Mouse (Mus musculus) hindbrain, embryonic 14.5 days (tissue): ENCODE results near the gene Gga1. TPM values are rescaled to one million over a fixed set of nuclear protein-coding genes. Genes with fewer than 3 reads are reported as not detected.
A peak's percentile ranks its signal among the peaks of the same experiment; 100 is the strongest.

Source experiments
- ATAC-seq: fragments of 200-750 bp; cut with Nextera tagmentation; 2 replicates; pipeline ENCODE4 v1.8.0; 2017; ENCODE audit warnings: moderate number of reproducible peaks, mild to moderate bottlenecking, moderate TSS enrichment, moderate library complexity; ENCODE audit not compliant: low FRiP score
- DNase-seq: peaks from one replicate; pipeline ENCODE4 v3.0.0-alpha.2; 2015; ENCODE audit warnings: low spot score
- H3K27ac ChIP-seq: fragments of 300-500 bp; sonication (generic); 2 replicates; pipeline ENCODE4 v1.5.1; 2014; ENCODE audit warnings: mild to moderate bottlenecking, moderate library complexity
- H3K27me3 ChIP-seq: fragments of 300-500 bp; sonication (generic); 2 replicates; pipeline ENCODE4 v1.6.1; 2014; ENCODE audit warnings: mild to moderate bottlenecking, low read length, mixed read lengths; ENCODE audit not compliant: control insufficient read depth, insufficient read depth
- H3K36me3 ChIP-seq: fragments of 300-500 bp; sonication (generic); replicated peaks from 2 replicates; pipeline ENCODE4 v1.6.1; 2014; ENCODE audit not compliant: control insufficient read depth, insufficient read depth
- H3K4me1 ChIP-seq: fragments of 300-500 bp; sonication (generic); replicated peaks from 2 replicates; pipeline ENCODE4 v1.6.1; 2014; ENCODE audit warnings: antibody characterized with exemption, low read length, mixed read lengths; ENCODE audit not compliant: control insufficient read depth, insufficient read depth
- H3K4me2 ChIP-seq: fragments of 300-500 bp; sonication (generic); replicated peaks from 2 replicates; pipeline ENCODE4 v1.6.1; 2014; ENCODE audit warnings: mild to moderate bottlenecking, moderate library complexity
- H3K4me3 ChIP-seq: fragments of 300-500 bp; sonication (generic); replicated peaks from 2 replicates; pipeline ENCODE4 v1.5.1; 2014; ENCODE audit warnings: mild to moderate bottlenecking, low read length
- H3K9ac ChIP-seq: fragments of 300-500 bp; sonication (generic); 2 replicates; pipeline ENCODE4 v1.6.1; 2014
- H3K9me3 ChIP-seq: fragments of 300-500 bp; sonication (generic); 2 replicates; pipeline ENCODE4 v1.6.1; 2016; ENCODE audit warnings: low read length; ENCODE audit not compliant: control insufficient read depth
- WGBS: fragments of 180-500 bp; shearing (Covaris S2); extraction: QIAGEN DNeasy Blood & Tissue Kit; methylation state at CpG from one replicate; pipeline ENCODE4 v1.1.7; 2014; 5-methylcytosine and 5-hydroxymethylcytosine counted together
- polyA plus RNA-seq: library from polyadenylated mRNA; unstranded; fragments of >200 nt; fragmentation: Nextera tagmentation; extraction: Ambion mirVana; gene quantifications from 2 replicates; pipeline ENCODE4 v1.2.1, GENCODE M21; 2014

Gga1 gene
- polyA plus RNA-seq: 40.1 and 43.0 TPM in 2 replicates

DNA sequence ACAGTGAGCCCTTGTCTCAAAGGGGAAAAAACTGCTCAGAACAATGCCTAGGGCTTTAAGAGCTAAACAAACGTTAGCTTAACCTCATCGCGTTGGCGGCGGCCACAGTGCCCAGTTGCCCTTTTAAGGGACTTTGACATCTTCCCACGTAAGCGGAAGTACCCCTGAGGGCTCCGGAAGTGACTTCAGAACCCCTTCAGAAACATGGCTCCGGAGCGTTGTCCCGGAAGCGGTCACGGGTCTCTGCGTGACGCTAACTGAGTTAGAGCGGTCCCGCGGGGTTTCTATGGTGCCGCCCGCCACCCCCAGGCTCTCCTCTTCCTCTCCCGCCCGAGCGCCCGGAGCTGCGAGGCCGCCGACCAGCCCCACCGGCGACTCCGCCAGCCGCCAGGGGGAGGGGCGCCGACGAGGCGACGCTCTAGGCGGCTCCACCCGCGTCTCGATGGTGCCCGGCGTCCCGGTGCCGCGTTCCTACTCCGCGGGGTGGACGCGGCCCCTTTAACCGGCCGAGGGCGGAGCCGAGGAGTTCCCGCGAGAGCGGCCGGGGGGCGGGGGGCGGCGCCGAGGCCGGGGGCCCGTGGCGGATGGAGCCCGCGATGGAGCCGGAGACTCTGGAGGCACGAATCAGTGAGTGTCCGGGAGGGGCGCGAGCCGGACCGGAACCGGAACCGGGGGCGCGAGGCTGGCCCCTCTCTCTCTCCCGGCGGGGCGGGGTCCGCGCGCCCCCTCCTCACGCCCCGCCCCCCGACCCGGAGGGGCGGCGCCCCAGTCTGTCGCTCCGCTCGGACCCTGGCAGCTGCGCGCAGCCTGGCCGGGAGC lies at the start of gene Gga1:
TSS of gene Gga1 (plus strand) at position 200 of the 819 bp plus-strand sequence.
- H3K36me3 ChIP-seq: peaks cover 26% of the 10 kb centered on the region
- H3K4me1 ChIP-seq: peaks cover 23% of the 10 kb centered on the region
- peak within 1 kb of the TSS; percentile 99 for H3K27ac ChIP-seq
- H3K9me3 ChIP-seq: no peaks in the 10 kb centered on the region
- H3K9ac ChIP-seq: peak within 1 kb of the TSS; percentile 82
- H3K27me3 ChIP-seq: no peaks in the 10 kb centered on the region
- peak; percentile 98 for DNase-seq
- WGBS: 1% methylated on average over 54 of the region's 95 CpGs
- ATAC-seq: peak; percentile 90
- peak within 1 kb of the TSS; percentile 69 for H3K4me3 ChIP-seq
- peak within 1 kb of the TSS; percentile 87 for H3K4me2 ChIP-seq

DNA sequence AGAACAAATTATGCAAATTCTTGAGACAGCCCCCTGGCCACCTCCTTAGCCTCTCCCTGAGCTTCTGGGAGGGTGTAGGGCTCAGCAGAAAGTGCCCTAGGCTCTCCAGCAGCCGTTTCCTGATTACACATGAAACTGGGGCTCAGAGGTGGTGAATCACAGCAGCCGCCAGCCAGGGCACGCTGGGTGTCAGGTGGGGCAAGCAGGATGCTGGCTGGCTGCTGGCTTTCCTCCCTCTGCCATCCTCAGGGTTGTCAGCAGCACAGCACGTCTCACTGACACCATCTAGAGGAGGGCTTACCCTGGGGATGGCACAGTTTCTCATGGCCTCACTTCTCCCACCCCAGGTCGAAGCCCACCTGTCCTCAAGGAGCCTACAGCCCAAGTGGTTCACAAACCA lies 48.7 kb upstream of the Gga1 start:
- Histone ChIP-seq H3K4me1 (peaks cover 4% of the 10 kb centered on the region; the same call in 1 of the 2 replicates), H3K4me3 (no peak overlapping the region), H3K27me3 (peaks cover 8% of the 10 kb centered on the region; the same call in 1 of the 2 replicates), H3K36me3 (no peaks in the 10 kb centered on the region), H3K27ac (no peak overlapping the region), H3K9me3 (no peaks in the 10 kb centered on the region), H3K9ac (no peak overlapping the region), H3K4me2 (no peak overlapping the region)
- no peak for ATAC-seq
- 20% methylated on average over 5 of the region's 5 CpGs for WGBS
- DNase-seq: no peak

DNA sequence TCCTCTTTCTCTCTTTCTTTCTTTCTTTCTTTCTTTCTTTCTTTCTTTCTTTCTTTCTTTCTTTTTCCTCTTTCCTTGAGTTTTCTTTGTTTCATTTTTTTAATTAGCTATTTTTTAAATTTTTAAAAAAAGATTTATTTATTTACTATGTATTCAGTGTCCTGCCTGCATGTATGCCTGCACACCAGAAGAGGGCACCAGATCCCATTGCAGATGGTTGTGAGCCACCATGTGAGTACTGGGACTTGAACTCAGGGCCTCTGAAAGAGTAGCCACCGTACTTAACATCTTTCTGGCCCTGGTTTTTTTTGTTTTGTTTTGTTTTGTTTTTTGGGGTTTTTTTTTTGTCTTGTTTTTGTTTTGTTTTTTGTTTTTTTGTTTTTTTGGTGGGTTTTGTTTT lies 47.4 kb upstream of the Gga1 start:
- no peak for ATAC-seq
- Histone ChIP-seq H3K4me2 (no peak overlapping the region), H3K27me3 (peaks cover 8% of the 10 kb centered on the region; the same call in 1 of the 2 replicates), H3K36me3 (no peaks in the 10 kb centered on the region), H3K9ac (no peak overlapping the region), H3K9me3 (no peaks in the 10 kb centered on the region), H3K4me1 (peaks cover 4% of the 10 kb centered on the region; the same call in 1 of the 2 replicates), H3K27ac (no peak overlapping the region), H3K4me3 (no peak overlapping the region)
- WGBS: 89% methylated on average over 1 of the region's 1 CpGs
- DNase-seq: no peak

DNA sequence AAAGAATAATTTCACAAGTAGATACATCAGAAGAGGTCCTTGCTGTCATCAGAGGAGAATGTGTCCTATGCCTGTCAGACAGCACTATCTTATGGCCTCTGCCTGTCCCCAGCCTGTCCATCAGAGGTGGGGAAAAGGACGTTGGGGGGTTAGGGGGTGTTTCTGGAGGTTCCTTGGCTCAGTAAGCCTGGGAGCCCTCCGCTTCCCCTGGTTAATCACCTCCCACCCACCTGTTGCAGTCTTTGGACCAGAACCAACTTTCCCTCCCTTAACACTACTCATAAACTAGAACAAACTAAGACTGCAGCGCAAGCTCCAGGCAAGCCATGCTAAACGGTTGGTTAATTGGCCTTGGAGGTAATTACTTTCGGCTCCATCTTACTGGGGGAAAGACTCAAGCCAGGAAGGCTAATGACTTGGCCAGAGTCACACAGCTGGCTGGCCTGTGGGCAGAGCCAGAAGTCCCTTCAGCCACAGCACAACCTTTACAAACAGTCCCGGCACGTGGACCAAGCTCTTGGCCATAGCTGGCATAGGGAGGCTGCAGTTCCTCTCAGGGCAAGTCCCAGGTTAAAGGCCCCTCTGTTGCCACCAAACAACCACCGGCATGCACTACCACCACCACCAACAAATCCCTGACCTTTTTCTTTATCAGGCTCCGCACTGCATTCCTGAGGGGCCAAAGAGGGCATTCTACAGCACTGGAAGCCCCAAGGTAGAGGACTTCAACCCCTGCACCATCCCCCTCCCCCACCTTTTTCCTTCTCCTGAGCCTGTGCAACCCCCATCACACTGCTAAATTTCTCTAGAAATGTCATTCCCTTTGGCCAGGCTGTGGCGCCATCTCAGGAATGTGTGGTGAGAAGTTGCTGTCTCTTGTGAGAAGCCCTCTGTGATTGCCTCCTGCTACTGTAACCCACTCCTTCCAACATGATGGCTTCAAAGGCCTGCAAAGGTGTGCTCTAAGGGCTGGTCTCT lies 46.0 kb upstream of the Gga1 start:
- Histone ChIP-seq H3K4me2 (no peak overlapping the region), H3K36me3 (no peaks in the 10 kb centered on the region), H3K9ac (no peak overlapping the region), H3K4me3 (no peak overlapping the region), H3K9me3 (no peaks in the 10 kb centered on the region), H3K27me3 (peaks cover 8% of the 10 kb centered on the region; the same call in 1 of the 2 replicates), H3K27ac (no peak overlapping the region), H3K4me1 (peaks cover 17% of the 10 kb centered on the region)
- 70% methylated on average over 10 of the region's 10 CpGs for WGBS
- ATAC-seq (no peak), DNase-seq (no peak)

DNA sequence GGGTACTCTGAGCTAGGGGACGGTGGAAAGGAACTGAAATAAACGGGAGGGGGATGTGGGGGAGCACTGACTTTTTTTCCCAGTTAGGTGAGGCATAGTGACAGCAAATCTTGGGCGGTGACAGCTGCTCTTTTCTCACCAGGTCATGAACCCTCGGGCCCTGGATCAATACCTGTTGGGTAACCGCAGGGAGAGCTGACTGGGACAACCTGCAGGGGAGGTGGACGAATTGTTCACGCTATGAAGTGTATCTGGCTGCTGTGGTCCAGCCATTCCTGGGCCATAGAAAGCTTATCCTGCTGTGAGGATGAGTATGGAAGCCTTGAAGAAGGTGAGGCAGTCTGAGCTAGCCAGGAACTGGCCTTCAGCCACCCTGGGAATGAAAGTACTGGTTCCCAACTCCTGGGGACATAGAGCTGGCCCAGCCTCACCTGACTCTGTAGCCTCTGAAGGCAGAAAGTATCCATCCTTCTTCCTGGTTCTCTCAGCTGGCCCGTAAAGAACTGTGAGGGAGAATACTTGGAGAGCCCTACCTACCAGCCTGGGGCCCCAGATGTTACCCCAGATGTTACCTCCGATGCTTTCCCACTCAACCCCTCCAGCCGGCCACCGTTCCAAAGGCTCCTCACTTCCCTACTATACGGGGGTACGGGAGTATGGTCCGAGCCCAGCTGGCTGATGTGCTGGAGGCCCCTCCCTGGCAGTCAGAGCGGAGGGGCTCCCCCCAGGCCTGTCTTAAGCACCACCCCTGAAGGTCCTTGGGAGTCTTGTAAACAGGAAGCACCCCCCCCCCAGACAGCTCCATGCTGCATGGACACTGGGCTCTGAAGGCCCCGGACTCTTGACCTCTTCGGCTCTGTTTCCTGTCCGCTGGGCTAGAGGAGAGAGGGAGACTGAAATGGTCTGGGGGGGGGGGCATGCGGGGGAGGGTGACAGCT lies 45.0 kb upstream of the Gga1 start:
- no peak overlapping the region for H3K9ac ChIP-seq
- peaks cover 7% of the 10 kb centered on the region; the same call in 1 of the 2 replicates for H3K27me3 ChIP-seq
- 56% methylated on average over 19 of the region's 19 CpGs for WGBS
- no peak overlapping the region for H3K4me3 ChIP-seq
- no peak for DNase-seq
- no peaks in the 10 kb centered on the region for H3K9me3 ChIP-seq
- H3K27ac ChIP-seq: peak overlapping the region; percentile 62; the same call in 1 of the 2 replicates
- H3K4me2 ChIP-seq: no peak overlapping the region
- H3K4me1 ChIP-seq: peaks cover 17% of the 10 kb centered on the region
- 0 out of 2 replicates have a peak, but pooled peaks have one; percentile 1 for ATAC-seq
- no peaks in the 10 kb centered on the region for H3K36me3 ChIP-seq

DNA sequence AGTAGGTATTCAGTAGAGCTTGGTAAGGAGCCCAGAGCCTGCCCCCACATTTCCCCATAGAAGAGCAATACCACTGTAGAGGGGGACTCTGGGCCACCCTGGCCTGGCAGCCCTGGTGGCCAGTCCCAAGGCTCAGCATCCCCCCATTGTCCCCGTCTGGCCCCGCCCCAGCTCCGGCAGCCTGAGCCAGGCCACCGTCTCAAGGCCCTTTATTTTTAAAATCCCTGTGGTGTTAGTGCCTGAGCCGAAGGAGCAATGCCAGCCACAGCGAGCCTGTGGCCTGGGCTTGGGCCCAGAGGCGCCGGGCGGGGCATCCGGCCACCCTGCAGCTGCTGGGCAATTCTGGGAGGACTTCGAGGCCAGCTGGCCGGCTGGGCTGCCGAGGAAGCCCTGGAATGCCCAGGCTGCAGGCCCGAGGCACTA lies 44.3 kb upstream of the Gga1 start:
- 4% methylated on average over 14 of the region's 14 CpGs for WGBS
- Histone ChIP-seq H3K4me2 (no peak overlapping the region), H3K27me3 (no peaks in the 10 kb centered on the region), H3K27ac (peak overlapping the region; percentile 62), H3K9ac (0 out of 2 replicates have a peak overlapping the region, but pooled peaks have one; percentile 7), H3K9me3 (no peaks in the 10 kb centered on the region), H3K4me1 (peaks cover 17% of the 10 kb centered on the region), H3K36me3 (no peaks in the 10 kb centered on the region), H3K4me3 (no peak overlapping the region)
- peak; percentile 74 for ATAC-seq
- DNase-seq: peak; percentile 53

DNA sequence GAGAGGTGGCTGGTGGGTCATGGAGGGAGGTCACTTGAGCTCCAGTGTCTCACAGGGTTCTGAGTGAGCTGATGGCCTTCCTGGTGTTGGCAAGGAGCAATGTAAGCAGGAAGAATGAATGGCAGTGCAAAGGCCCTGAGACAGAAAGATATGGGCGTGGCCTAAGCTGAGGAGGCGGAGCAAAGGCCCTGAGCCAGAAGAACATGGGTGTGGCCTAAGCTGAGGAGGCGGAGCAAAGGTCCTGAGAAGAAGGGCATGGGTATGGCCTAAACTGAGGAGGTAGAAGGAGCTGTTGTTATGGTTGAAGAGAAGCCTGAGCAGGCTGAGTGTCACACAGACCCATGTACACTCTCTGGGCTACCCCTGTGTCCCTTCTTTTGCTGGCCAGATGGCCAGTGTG lies 43.4 kb upstream of the Gga1 start:
- DNase-seq: no peak
- 97% methylated on average over 3 of the region's 3 CpGs for WGBS

DNA sequence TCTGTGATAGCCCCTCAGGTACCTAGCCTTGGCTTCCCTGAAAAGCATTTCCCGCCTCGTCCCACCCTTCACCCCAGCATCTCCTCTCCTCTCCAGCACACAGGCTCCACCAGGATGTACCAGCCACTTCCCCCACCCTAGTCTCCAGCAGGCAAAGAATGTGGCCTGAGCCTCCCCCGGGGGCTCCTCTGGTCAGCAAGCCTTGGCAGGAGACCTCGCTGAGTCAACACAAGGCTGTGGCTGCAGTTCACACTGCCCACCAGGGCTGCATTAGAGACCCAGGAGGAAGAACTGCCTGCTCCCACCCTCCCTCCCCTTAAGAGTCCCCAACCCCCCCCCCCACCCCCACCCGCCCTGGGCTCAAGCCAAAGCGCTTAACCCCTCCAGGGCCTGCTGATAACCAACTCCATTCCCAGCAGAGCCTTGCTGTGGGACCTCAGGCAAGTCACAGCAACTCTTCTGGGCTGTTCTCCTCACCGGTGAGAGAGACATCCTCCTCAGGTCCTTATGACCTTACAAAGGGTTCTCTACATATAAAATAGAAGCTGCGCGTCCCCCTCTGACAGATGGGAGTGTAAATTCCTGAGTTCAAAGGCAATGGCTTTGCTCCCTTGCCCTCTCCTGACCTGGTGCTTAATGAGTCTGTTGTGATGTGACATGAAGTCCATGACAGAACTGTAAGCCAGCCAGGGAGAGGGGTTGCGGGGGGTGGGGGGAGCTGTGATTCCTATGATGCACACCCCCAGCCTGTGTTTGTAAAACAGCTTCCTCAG lies 42.6 kb upstream of the Gga1 start:
- H3K4me3 ChIP-seq: no peak overlapping the region
- no peaks in the 10 kb centered on the region for H3K36me3 ChIP-seq
- peak overlapping the region; percentile 29 for H3K27ac ChIP-seq
- 46% methylated on average over 10 of the region's 10 CpGs for WGBS
- ATAC-seq: no peak
- no peaks in the 10 kb centered on the region for H3K27me3 ChIP-seq
- H3K9me3 ChIP-seq: no peaks in the 10 kb centered on the region
- H3K4me2 ChIP-seq: no peak overlapping the region
- DNase-seq: no peak
- H3K4me1 ChIP-seq: peaks cover 21% of the 10 kb centered on the region
- H3K9ac ChIP-seq: no peak overlapping the region

More for the DNA sequence above, 43.4 kb upstream of the Gga1 start:
- no peak for ATAC-seq
- Histone ChIP-seq H3K9ac (no peak overlapping the region), H3K27me3 (no peaks in the 10 kb centered on the region), H3K4me3 (no peak overlapping the region), H3K36me3 (no peaks in the 10 kb centered on the region), H3K27ac (peak overlapping the region; percentile 62; the same call in 1 of the 2 replicates), H3K4me2 (no peak overlapping the region), H3K9me3 (no peaks in the 10 kb centered on the region), H3K4me1 (peaks cover 17% of the 10 kb centered on the region)
